22 mouse cellular contexts compared by ENCODE assay signal in genomic region chr10:99012086-99012485, GRCm38 (mm10).
"Had no signal": no experiment of that assay in that cellular context is flagged by ENCODE, and none has a peak within 500 bp of the region (broad histone marks: within the 10 kb centered on the region; RNA-seq: fewer than 3 reads in every experiment).

No protein-coding gene starts in this region.

- H3K27ac ChIP-seq: hindbrain, embryonic 13.5 days; hindbrain, embryonic 15.5 days; hindbrain, postnatal 0 days; kidney, embryonic 15.5 days; kidney, postnatal 0 days; limb, embryonic 13.5 days; limb, embryonic 15.5 days; liver, embryonic 12.5 days had no signal

- H3K4me3 ChIP-seq: hindbrain, embryonic 13.5 days; hindbrain, embryonic 15.5 days; kidney, embryonic 15.5 days; limb, embryonic 13.5 days; limb, embryonic 15.5 days; liver, embryonic 12.5 days had no signal

- DNase-seq: forebrain, postnatal 0 days; gastrocnemius, postnatal 14 days; gastrocnemius, postnatal 36 days; heart, adult 18-20 months; heart, postnatal 14 days; heart, postnatal 36 days; kidney, adult 11 months; kidney, adult 2 months; kidney, adult 9 months; kidney, postnatal 14 days; kidney, postnatal 36 days; layer of hippocampus, adult 9-11 months; layer of hippocampus, postnatal 36 days; left cerebral cortex, postnatal 4 days had no signal
